Mouse (Mus musculus) embryonic fibroblast, embryonic 13.5 days (primary cell): ENCODE data around the gene Nceh1. TPM values are rescaled to one million over a fixed set of nuclear protein-coding genes. Genes with fewer than 3 reads are reported as not detected.
"Not testable (repeated sequence)": the region's sequence is repeated elsewhere in the genome, so short reads cannot be mapped to it uniquely, and the experiment has no call there.

Experiments used
- H3K27ac ChIP-seq: 2 replicates; pipeline ENCODE4 v1.5.1; 2012; ENCODE audit warnings: low read length, control low read depth, inconsistent platforms; ENCODE audit not compliant: insufficient read depth
- H3K4me1 ChIP-seq: 2 replicates; pipeline ENCODE4 v1.6.1; 2011; ENCODE audit warnings: low read length; ENCODE audit not compliant: control insufficient read depth, insufficient read depth
- H3K4me3 ChIP-seq: 2 replicates; pipeline ENCODE4 v1.5.1; 2011; ENCODE audit warnings: mild to moderate bottlenecking, control low read depth, low read length; ENCODE audit not compliant: insufficient read depth
- CTCF ChIP-seq: IDR thresholded peaks from 2 replicates; pipeline ENCODE4 v1.5.1; 2011; ENCODE audit warnings: mild to moderate bottlenecking, control low read depth, low read length, moderate library complexity, borderline replicate concordance; ENCODE audit not compliant: insufficient read depth
- POLR2A ChIP-seq: IDR thresholded peaks from 2 replicates; pipeline ENCODE4 v1.6.1; 2011; ENCODE audit warnings: low read depth, mild to moderate bottlenecking, control low read depth, low read length, moderate library complexity
- polyA plus RNA-seq: library from polyadenylated mRNA; stranded (reverse); fragments of >200 nt; gene quantifications from 2 replicates; pipeline ENCODE4 v1.2.4, GENCODE M21; 2011; ENCODE audit warnings: low read depth; ENCODE audit not compliant: missing spikeins, insufficient read length

Nceh1 gene
- polyA plus RNA-seq, 1 experiment = 5.3 TPM

DNA sequence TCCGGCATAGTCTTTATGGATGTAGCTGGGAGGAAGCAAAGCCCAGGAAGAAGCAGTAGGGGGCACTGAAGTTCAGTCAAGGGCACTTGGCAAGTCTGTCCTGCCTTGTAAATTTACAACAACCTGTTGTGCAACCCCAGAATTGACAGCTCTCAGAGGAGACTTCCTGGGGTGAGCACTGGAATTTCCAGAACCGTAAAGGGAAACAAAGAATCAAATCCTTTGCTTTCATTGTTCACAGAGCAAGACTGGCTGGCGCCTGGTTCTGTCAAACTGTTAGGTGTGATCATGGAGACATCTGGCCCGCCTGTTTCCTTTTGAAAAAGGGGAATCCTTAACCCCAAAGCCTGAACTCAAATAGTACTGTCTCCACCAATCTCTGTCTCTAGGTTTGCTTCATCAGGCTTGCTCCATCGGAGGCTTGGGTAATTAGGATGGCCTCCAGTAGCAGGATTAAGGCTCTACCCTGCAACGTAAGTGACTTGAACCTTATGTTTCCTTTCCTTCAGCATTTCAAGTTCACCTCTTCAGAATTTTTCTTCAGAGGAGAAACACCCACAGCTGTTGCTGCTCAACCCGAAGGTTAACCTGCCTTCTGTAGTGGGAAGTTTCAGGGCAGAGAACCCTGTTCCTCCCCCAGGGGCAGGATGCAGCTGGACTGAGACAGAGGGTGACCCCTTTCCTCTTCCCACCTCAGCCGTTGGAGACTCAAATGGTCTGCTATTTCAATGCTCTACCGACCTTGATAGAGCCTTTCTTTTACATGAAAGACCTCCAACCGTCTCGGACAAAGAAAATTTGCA lies 87.6 kb downstream of the Nceh1 start:
- H3K27ac ChIP-seq = no peak overlapping the region
- no peak overlapping the region for H3K4me3 ChIP-seq
- no peak for TF ChIP-seq CTCF
- no peak for TF ChIP-seq POLR2A
- H3K4me1 ChIP-seq = 0 out of 2 replicates have a peak, but pooled peaks cover 3% of the 10 kb centered on the region

DNA sequence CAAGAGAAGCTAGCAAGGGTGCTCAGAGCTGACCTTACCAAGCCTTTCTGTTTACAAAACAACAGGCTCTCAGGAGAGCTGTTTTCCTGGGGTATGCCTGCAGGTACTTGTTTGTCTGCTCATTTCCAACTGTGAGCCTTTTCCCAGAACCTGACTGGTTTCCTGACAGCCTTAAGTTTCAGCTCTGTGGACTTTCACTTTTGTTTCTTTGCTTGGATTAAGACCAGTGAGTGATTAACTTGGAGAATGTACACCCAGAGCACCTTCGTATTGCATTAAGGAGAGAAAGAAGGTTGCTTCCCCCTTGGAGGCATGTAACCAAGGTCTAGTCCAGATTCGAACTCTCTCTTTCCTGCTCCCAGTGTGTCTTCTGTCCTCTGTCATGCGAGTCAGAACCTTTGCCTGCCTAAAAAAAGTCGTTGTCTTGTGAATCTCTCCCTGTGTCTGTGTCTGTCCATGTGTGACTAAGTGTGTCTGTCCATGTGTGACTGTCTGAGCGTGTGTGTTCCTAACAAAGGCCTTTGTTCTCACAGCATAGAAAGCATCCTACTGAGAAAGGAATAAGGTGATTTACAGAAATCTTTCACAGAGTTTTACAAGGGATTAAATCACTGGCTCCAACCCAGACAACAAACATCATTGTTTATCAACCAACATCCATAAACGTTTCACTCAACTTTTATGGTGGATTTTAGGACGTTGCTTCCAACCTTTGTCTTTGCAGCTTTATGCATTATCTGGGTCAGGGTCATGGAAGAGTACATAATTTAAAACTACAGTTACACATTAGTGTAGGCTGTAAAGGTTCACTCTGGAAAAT lies 90.4 kb downstream of the Nceh1 start:
- H3K27ac ChIP-seq = no peak overlapping the region
- 0 out of 2 replicates have a peak, but pooled peaks cover 3% of the 10 kb centered on the region for H3K4me1 ChIP-seq
- H3K4me3 ChIP-seq = no peak overlapping the region
- TF ChIP-seq POLR2A = no peak

DNA sequence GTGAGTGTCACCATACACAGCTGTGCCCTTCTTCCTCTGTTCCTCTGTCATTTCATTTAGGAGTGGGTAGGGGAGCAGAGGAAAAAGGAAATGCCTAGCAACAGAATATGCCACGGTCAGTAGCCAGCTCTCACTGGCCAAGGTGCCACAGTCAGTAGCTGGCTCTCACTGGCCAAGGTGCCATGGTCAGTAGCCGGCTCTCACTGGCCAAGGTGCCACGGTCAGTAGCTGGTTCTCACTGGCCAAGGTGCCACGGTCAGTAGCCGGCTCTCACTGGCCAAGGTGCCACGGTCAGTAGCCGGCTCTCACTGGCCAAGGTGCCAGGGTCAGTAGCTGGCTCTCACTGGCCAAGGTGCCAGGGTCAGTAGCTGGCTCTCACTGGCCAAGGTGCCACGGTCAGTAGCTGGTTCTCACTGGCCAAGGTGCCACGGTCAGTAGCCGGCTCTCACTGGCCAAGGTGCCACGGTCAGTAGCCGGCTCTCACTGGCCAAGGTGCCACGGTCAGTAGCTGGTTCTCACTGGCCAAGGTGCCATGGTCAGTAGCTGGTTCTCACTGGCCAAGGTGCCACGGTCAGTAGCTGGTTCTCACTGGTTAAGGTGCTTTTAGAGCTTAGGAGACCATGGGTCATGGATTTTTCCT lies 96.6 kb downstream of the Nceh1 start:
- H3K27ac ChIP-seq, H3K4me1 ChIP-seq, H3K4me3 ChIP-seq: not testable (repeated sequence)

DNA sequence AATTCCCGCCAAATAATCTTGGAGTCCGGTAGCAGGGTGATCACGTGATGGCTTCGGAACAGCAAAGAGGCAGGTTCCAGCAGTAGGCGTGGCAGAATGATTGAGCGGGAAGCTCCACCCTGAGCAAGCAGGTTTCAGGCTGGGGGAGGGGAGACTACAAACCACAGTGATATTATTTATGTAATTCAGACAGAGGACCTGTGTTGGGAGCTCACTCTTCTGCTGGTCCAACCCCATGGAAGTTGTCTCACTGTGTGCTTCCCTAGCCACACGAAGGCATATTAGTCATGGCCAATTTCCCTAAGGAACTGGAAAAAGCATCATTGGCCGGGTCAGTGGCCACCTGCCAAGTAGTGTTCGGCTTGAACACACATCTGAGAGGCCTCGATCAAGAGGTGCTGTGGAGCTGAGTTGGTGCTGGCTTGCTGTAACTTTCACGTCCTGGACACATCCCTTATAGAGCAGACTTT lies 97.5 kb downstream of the Nceh1 start:
- H3K27ac ChIP-seq = no peak overlapping the region
- TF ChIP-seq CTCF (no peak), POLR2A (no peak)
- no peaks in the 10 kb centered on the region; the same call in 1 of the 2 replicates for H3K4me1 ChIP-seq

DNA sequence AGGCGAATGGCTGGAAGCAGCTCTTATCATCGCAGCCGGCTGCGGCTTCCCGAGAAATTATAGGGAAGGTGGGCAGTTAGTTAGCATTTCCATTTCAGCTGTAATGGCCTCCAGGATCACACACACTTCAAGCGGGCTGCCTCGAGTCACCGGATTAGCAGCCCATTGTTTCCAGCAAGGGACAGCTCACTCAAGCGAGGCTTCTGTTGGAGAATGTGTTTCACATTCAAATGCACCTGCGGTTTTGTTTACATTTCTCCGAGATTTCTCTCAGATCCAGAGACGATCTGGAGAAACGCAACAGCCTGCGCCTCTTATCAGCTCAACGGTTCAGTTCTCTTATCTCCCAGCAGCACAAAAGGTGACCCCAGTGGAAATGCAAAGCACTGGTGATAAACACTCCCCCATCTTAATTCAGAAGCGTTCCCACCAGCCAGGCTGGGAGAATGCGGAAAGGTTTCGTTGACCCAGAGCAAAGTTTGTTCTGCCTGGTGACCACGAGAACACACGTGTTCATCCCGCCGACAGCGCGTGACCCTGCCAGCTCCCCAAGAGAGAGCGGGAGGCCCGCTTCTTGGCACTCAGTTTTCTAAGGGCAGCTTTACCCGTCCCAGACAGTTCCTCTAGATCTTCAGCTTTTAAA lies 100.4 kb downstream of the Nceh1 start:
- Histone ChIP-seq H3K27ac (no peak overlapping the region), H3K4me3 (no peak overlapping the region), H3K4me1 (no peaks in the 10 kb centered on the region; the same call in 1 of the 2 replicates)
- TF ChIP-seq POLR2A (no peak), CTCF (no peak)

More for the DNA sequence above, 97.5 kb downstream of the Nceh1 start:
- H3K4me3 ChIP-seq = no peak overlapping the region

DNA sequence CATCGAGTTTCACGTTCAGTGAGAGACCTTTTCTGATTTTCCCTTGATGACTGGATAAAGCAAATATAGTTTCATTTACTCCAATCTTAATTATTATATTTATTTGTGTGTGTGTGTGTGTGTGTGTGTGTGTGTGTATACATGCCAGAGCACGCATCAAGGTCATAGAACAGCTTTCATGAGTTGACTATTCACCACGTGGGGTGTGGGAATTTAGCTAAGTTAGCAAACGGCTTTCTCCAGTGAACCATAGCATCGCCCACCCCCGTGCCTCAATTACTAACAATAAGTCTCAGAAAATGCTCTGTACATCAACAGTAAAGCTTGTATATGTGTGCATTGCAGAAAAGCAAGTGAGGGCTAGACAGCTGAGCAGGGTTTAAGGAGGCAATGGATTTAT lies 101.0 kb downstream of the Nceh1 start:
- TF ChIP-seq POLR2A = no peak
- TF ChIP-seq CTCF = no peak
- no peak overlapping the region for H3K27ac ChIP-seq
- no peaks in the 10 kb centered on the region; the same call in 1 of the 2 replicates for H3K4me1 ChIP-seq
- H3K4me3 ChIP-seq = no peak overlapping the region

DNA sequence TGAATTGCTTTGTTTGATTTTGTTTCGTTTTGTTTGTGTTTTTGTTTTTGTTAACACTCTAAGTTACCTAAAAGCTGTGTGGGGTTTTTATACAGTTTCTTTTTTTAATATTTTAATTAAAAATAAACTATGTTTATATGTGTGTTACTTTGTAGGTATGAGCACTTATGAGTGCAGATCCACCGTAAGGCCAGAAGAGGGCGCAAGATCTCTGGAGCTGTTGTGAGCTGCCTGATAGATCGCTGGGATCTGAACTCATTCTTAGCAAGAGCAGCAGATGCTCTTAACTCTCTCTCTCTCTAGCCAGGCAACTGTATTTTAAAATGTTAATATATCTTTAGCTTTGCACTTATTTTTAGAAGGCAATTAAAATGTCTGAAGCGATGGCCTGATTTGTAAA lies 101.5 kb downstream of the Nceh1 start:
- H3K4me3 ChIP-seq = no peak overlapping the region
- no peak for TF ChIP-seq POLR2A
- no peaks in the 10 kb centered on the region; the same call in 1 of the 2 replicates for H3K4me1 ChIP-seq
- no peak overlapping the region for H3K27ac ChIP-seq

DNA sequence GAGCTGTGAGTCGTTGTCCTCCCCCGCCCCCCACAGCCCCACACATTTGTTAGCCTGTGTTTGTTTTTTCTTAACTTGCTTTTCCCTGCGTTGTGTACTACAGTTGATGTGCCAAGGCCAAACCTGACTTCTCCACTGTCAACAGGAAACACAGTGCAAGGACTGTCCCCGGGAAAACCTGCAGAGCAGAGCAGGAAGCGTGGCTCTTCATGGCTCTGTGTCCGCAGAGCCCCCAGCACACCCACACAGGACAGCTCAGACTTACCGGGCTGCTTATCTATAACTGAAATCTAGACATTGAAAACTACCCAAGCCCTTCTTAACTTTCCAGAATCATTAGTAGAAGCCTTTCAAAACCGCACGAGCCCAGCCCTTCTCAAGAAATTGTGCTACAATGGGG lies 102.3 kb downstream of the Nceh1 start:
- TF ChIP-seq POLR2A = no peak
- TF ChIP-seq CTCF = no peak
- Histone ChIP-seq H3K4me1 (no peaks in the 10 kb centered on the region; the same call in 1 of the 2 replicates), H3K27ac (no peak overlapping the region)

DNA sequence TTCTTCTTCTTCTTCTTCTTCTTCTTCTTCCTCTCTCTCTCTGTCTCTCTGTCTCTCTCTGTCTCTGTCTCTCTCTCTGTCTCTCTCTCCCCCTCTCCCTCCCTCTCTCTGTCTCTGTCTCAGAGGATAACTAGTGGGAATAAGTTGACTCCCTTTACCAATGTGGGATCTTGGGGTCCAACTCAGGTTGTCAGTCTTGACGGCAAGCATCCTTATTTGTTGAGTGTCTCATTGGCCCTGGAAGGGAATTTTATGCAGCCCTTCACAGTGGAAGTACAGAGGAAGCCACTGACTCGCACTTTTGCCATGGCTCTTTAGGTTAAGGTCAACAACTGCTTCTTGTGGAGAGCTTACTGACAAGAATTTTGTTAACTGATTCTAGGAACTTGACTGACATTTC lies 105.5 kb downstream of the Nceh1 start:
- TF ChIP-seq POLR2A (no peak), CTCF (no peak)
- Histone ChIP-seq H3K4me1 (no peaks in the 10 kb centered on the region), H3K4me3 (no peak overlapping the region), H3K27ac (no peak overlapping the region)

More for the DNA sequence above, 102.3 kb downstream of the Nceh1 start:
- no peak overlapping the region for H3K4me3 ChIP-seq
